Mouse (Mus musculus) testis, adult 2 months (tissue): ENCODE measurements around the gene Slc36a4. TPM values are rescaled to one million over a fixed set of nuclear protein-coding genes. Genes with fewer than 3 reads are reported as not detected.

Experiments used
- H3K27ac ChIP-seq: fragments of 200-500 bp; 2 replicates; pipeline ENCODE4 v1.5.1; 2012; ENCODE audit warnings: low read depth, low read length; ENCODE audit not compliant: control insufficient read depth, insufficient read depth
- H3K27me3 ChIP-seq: fragments of 200-500 bp; 2 replicates; pipeline ENCODE4 v1.6.1; 2012; ENCODE audit warnings: mild to moderate bottlenecking, low read length, moderate library complexity; ENCODE audit not compliant: control insufficient read depth, insufficient read depth
- H3K36me3 ChIP-seq: fragments of 200-500 bp; 2 replicates; pipeline ENCODE4 v1.6.1; 2012; ENCODE audit warnings: mild to moderate bottlenecking, low read length; ENCODE audit not compliant: control insufficient read depth, insufficient read depth
- H3K4me1 ChIP-seq: fragments of 200-500 bp; 2 replicates; pipeline ENCODE4 v1.6.1; 2012; ENCODE audit warnings: low read length; ENCODE audit not compliant: control insufficient read depth, insufficient read depth
- H3K4me3 ChIP-seq: fragments of 200-500 bp; 2 replicates; pipeline ENCODE4 v1.5.1; 2012; ENCODE audit warnings: low read depth, mild to moderate bottlenecking, low read length, moderate library complexity, mixed read lengths; ENCODE audit not compliant: control insufficient read depth
- CTCF ChIP-seq: fragments of 200-500 bp; IDR thresholded peaks from 2 replicates; pipeline ENCODE4 v1.5.1; 2012; ENCODE audit warnings: low read depth, mild to moderate bottlenecking, inconsistent platforms, low read length, moderate library complexity; ENCODE audit not compliant: control insufficient read depth, insufficient read depth, insufficient replicate concordance
- POLR2A ChIP-seq: fragments of 200-500 bp; IDR thresholded peaks from 2 replicates; pipeline ENCODE4 v1.6.1; 2012; ENCODE audit warnings: low read depth, mild to moderate bottlenecking, inconsistent platforms, low read length, moderate library complexity; ENCODE audit not compliant: control insufficient read depth
- polyA plus RNA-seq: library from polyadenylated mRNA; depleted of rRNA; stranded (reverse); fragments of >200 nt; gene quantifications from 2 replicates; pipeline ENCODE4 v1.2.3, GENCODE M21; 2012; rRNA removed

Gene Slc36a4
- polyA plus RNA-seq: 8.0 and 9.8 TPM in 2 replicates

- TF ChIP-seq CTCF: no peak
- TF ChIP-seq POLR2A: peak; percentile 57
- Histone ChIP-seq H3K27me3 (no peaks in the 10 kb centered on the region), H3K27ac (peak within 1 kb of the TSS; percentile 74), H3K36me3 (no peaks in the 10 kb centered on the region), H3K4me3 (peak within 1 kb of the TSS; percentile 91), H3K4me1 (peaks cover 7% of the 10 kb centered on the region)
Measured at GRCm38 (mm10) chr9:15709599-15710381, at the start of gene Slc36a4. Slc36a4 (plus strand) TSS chr9:15709738.

DNA sequence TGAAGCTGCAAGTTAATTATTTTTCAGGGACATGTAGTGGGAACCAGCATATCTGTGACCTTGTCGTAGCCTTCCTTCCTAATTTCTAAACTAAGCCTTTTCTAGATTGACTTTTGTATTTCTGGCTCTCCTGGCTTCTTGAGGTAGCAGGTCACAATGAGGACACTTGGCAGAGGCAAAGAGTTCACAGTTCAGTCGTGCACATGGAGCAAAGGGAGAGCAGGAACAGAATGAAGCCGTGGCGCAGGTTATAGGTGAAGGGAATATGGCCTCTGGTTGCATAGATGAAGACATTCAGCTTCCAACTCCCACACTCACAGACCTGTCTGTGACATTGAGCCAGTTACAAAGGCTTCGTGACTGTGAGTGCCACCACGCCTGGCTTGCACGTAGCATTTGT is 44.9 kb upstream of the Slc36a4 start:
- Histone ChIP-seq H3K4me1 (no peaks in the 10 kb centered on the region), H3K27ac (no peak overlapping the region), H3K36me3 (no peaks in the 10 kb centered on the region), H3K4me3 (no peak overlapping the region), H3K27me3 (no peaks in the 10 kb centered on the region)
- TF ChIP-seq POLR2A: no peak
- TF ChIP-seq CTCF: no peak

GRCm38 (mm10) chr9:15669452-15669851 is 40.1 kb upstream of the Slc36a4 start:
- no peaks in the 10 kb centered on the region for H3K36me3 ChIP-seq
- no peak overlapping the region for H3K27ac ChIP-seq

DNA sequence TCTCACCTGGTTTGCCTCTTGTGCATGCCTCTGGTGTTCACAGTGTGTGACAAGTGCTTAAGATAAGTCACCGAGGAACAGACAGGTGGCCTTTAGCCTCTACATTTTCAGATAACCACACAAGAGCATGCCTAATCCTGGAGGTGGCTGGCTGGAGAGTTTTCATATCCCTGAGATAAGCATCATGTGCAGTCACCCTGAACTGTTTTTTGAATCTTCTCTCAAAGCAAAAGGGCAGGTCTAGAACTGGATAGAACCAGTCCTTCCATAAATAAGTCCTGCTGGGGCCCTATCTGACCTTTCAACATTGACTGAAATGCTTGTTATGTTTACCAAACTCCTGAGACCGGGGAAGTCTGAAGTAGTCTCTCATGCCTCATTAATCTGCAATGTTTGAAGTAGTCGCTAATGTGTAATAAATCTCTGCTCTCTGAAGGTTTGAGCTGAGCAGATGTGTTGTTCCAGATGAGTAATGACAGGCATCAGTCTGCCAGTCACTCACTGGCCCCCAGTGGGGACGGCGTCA is 39.5 kb upstream of the Slc36a4 start:
- no peaks in the 10 kb centered on the region for H3K27me3 ChIP-seq
- TF ChIP-seq CTCF: no peak
- TF ChIP-seq POLR2A: no peak

More at GRCm38 (mm10) chr9:15669452-15669851, 40.1 kb upstream of the Slc36a4 start:
- no peak overlapping the region for H3K4me3 ChIP-seq
- no peaks in the 10 kb centered on the region for H3K4me1 ChIP-seq
- TF ChIP-seq POLR2A: no peak
- TF ChIP-seq CTCF: no peak
- no peaks in the 10 kb centered on the region for H3K27me3 ChIP-seq

DNA sequence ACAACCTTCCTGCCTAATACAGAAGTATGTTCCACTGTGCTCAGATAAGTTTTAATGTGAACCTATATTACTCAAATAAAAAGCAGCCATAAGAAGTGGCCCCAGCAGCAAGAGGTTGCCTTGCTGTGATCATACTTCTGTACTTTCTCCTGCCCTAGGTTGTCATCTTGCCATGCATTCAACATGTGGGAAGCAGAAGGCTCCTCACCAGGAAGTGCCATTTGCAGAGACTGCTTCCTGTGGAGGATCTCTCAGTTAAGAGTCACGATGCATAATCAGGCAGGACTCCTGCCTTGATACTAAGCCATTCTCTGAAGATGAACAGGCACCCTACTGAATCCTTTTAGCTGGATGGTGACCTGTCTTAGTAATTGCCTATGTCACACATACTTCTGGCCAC is 37.3 kb upstream of the Slc36a4 start:
- TF ChIP-seq CTCF (no peak), POLR2A (no peak)
- no peak overlapping the region for H3K27ac ChIP-seq
- no peaks in the 10 kb centered on the region for H3K4me1 ChIP-seq
- H3K27me3 ChIP-seq: no peaks in the 10 kb centered on the region
- H3K4me3 ChIP-seq: no peak overlapping the region
- H3K36me3 ChIP-seq: no peaks in the 10 kb centered on the region

More for the DNA sequence above, 39.5 kb upstream of the Slc36a4 start:
- Histone ChIP-seq H3K4me1 (no peaks in the 10 kb centered on the region), H3K27ac (no peak overlapping the region), H3K36me3 (no peaks in the 10 kb centered on the region), H3K4me3 (no peak overlapping the region)

- Histone ChIP-seq H3K4me1 (no peaks in the 10 kb centered on the region), H3K4me3 (no peak overlapping the region), H3K27me3 (no peaks in the 10 kb centered on the region), H3K27ac (no peak overlapping the region), H3K36me3 (no peaks in the 10 kb centered on the region)
- no peak for TF ChIP-seq POLR2A
- peak; percentile 73; the same call in 1 of the 2 replicates for TF ChIP-seq CTCF
Measured at GRCm38 (mm10) chr9:15681855-15682466, 27.6 kb upstream of the Slc36a4 start.

DNA sequence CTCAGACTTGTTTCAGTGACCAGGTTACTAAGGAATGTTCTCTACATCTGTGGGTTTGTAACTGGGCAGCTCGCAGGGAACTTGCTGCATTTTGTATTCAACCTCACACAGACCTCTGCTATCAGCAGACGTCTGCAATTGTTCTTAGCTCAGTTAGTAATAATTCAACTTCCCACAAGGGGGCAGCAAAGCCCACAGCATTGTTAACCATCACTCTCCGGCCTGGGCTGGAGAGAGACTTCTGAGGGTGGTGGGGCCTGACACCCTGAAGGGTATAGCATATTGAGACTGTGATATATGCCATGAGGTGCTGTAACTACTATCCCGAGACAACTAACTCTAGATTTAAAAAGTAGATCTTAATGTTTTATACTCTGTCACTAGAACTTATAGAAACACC is 24.3 kb upstream of the Slc36a4 start:
- TF ChIP-seq CTCF: peak; percentile 54; the same call in 1 of the 2 replicates
- no peak for TF ChIP-seq POLR2A
- H3K4me1 ChIP-seq: no peaks in the 10 kb centered on the region
- no peak overlapping the region for H3K27ac ChIP-seq

More for the DNA sequence above, 24.3 kb upstream of the Slc36a4 start:
- no peaks in the 10 kb centered on the region for H3K36me3 ChIP-seq
- H3K27me3 ChIP-seq: no peaks in the 10 kb centered on the region
- H3K4me3 ChIP-seq: no peak overlapping the region
